Mouse (Mus musculus) small intestine, adult 2 months (tissue): ENCODE data around the gene Retsat. TPM values are rescaled to one million over a fixed set of nuclear protein-coding genes. Genes with fewer than 3 reads are reported as not detected.

ENCODE experiments used
- H3K27ac ChIP-seq: fragments of 200-500 bp; 2 replicates; pipeline ENCODE4 v1.5.1; 2012; ENCODE audit warnings: low read depth, low read length, control low read depth, inconsistent platforms; ENCODE audit not compliant: insufficient read depth
- H3K27me3 ChIP-seq: fragments of 200-500 bp; 2 replicates; pipeline ENCODE4 v1.6.1; 2012; ENCODE audit warnings: mild to moderate bottlenecking, moderate library complexity, low read length, inconsistent platforms; ENCODE audit not compliant: control insufficient read depth, insufficient read depth
- H3K36me3 ChIP-seq: fragments of 200-500 bp; 2 replicates; pipeline ENCODE4 v1.6.1; 2012; ENCODE audit warnings: mild to moderate bottlenecking, low read length, control low read depth, inconsistent platforms; ENCODE audit not compliant: control insufficient read depth, insufficient read depth
- H3K4me1 ChIP-seq: fragments of 200-500 bp; 2 replicates; pipeline ENCODE4 v1.6.1; 2012; ENCODE audit warnings: low read length, inconsistent platforms, mixed read lengths; ENCODE audit not compliant: control insufficient read depth, insufficient read depth, insufficient read length
- H3K4me3 ChIP-seq: fragments of 200-500 bp; 2 replicates; pipeline ENCODE4 v1.5.1; 2012; ENCODE audit warnings: low read depth, mild to moderate bottlenecking, control low read depth, inconsistent platforms, low read length, moderate library complexity
- CTCF ChIP-seq: fragments of 200-500 bp; IDR thresholded peaks from 2 replicates; pipeline ENCODE4 v1.5.1; 2012; ENCODE audit warnings: low read depth, mild to moderate bottlenecking, control low read depth, inconsistent platforms, low read length, moderate library complexity, mixed read lengths; ENCODE audit not compliant: insufficient replicate concordance, insufficient read length; ENCODE audit errors: extremely low read depth
- POLR2A ChIP-seq: fragments of 200-500 bp; IDR thresholded peaks from 2 replicates; pipeline ENCODE4 v1.6.1; 2012; ENCODE audit warnings: low read depth, mild to moderate bottlenecking, control low read depth, inconsistent platforms, low read length, moderate library complexity
- WGBS: fragments of 180-500 bp; shearing (Covaris S2); methylation state at CpG from one replicate; pipeline ENCODE4 v1.1.7; 2018; 5-methylcytosine and 5-hydroxymethylcytosine counted together
- polyA plus RNA-seq: library from polyadenylated mRNA; depleted of rRNA; stranded (reverse); fragments of >200 nt; gene quantifications from 2 replicates; pipeline ENCODE4 v1.2.3, GENCODE M21; 2012

The Retsat gene
- polyA plus RNA-seq, 1 experiment = 70.7 TPM

DNA sequence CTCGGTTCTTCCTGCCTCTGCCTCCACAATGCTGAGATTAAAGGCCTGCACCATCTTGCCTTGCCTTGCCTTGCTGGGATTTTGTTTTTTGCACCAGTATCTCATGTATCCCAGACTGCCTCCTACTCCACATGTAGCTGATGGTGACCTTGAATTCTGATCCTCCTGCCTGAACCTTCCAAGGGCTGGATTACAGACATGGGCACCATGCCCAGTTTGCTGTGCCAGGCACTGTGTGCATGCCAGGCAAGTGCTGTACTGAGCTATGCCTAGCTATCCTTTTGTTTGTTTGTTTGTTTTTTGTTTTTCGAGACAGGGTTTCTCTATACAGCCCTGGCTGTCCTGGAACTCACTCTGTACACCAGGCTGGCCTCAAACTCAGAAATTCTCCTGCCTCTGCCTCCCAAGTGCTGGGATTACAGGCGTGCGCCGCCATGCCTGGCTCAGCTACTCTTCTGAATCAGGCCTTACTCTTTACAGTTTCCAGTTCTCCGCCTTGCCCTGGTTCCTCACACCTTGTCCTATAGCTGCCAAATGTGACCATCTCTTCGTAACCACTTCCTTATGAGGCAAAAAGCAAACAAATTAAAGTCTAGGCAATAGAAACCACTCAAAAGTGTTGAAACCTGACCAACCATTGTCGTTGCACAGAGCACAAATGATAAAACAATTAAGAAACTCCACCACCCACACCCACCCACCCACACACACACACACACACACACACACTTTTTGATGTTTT is 25.6 kb downstream of the Retsat start:
- H3K4me1 ChIP-seq = peaks cover 13% of the 10 kb centered on the region
- TF ChIP-seq POLR2A (no peak), CTCF (no peak)
- no peak overlapping the region for H3K4me3 ChIP-seq
- H3K27ac ChIP-seq = peak overlapping the region; percentile 54
- 43% methylated on average over 8 of the region's 8 CpGs for WGBS
- H3K27me3 ChIP-seq = no peaks in the 10 kb centered on the region
- no peaks in the 10 kb centered on the region for H3K36me3 ChIP-seq

DNA sequence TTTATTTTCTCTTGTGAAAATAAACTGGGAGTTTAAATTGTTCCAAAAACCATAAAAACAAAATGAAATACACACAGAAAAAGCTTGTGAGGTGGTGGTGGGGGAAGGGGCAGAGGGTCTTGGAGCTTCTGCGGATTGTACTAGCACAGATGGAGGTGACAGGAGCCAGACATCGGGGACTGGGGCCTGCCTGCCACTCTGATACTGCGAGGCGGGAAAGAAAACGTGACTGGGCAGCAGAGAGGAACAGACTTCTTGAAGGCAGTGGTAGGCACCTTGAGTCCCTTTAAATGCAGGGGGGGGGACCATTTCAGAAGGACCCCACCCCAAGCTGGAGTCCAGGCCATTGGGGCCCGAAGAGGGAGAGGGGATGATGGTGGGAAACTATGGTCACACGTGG is 28.1 kb downstream of the Retsat start:
- Histone ChIP-seq H3K27ac (no peak overlapping the region), H3K27me3 (no peaks in the 10 kb centered on the region), H3K4me1 (peaks cover 17% of the 10 kb centered on the region; the same call in 1 of the 2 replicates), H3K36me3 (no peaks in the 10 kb centered on the region), H3K4me3 (no peak overlapping the region)
- 76% methylated on average over 7 of the region's 7 CpGs for WGBS
- TF ChIP-seq CTCF (no peak), POLR2A (no peak)

DNA sequence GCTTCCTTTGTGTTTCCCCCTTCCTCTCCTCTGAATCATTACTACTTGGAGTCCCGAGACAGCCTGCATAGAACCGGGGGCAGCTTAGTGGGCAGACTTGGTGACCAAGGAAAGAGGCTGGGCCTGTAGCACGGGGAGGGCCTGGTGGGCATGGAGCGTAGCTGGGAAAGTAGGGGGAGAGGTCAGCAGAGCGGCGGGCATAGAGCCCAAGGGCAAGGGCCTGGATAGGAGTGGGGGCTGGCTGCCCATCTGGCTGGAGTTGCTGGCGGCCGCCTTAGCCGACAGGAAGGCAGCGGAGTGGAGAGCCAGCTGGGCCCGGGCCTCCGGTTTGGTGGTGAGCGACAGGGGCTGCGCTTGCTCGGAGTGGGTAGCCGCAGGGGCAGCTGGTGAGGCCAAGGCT is 29.0 kb downstream of the Retsat start:
- H3K27me3 ChIP-seq = no peaks in the 10 kb centered on the region
- H3K27ac ChIP-seq = no peak overlapping the region
- H3K4me1 ChIP-seq = peaks cover 17% of the 10 kb centered on the region; the same call in 1 of the 2 replicates
- H3K4me3 ChIP-seq = no peak overlapping the region
- no peaks in the 10 kb centered on the region for H3K36me3 ChIP-seq
- 94% methylated on average over 16 of the region's 16 CpGs for WGBS
- TF ChIP-seq CTCF (no peak), POLR2A (no peak)

DNA sequence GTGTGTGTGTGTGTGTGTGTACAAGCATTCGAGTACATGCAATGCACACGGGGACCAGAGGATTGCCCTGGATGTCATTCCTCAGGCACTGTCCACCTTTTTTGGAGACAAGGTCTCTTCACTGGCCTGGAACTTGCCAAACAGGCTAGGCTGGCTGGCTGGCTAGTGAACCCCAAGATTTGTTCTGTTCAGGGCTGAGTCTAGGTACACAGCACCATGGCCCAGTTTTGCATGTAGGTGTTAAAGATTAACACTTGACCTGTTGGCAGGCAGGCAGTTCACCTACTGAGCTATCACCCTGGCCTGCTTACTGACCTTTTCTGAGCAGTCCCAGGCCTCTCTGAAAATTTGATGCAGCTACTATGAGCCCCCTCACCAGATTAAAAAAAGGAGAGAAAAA is 32.1 kb downstream of the Retsat start:
- WGBS = 52% methylated on average over 2 of the region's 2 CpGs
- H3K27me3 ChIP-seq = no peaks in the 10 kb centered on the region
- H3K4me1 ChIP-seq = peaks cover 14% of the 10 kb centered on the region; the same call in 1 of the 2 replicates
- TF ChIP-seq POLR2A = no peak
- TF ChIP-seq CTCF = no peak
- no peak overlapping the region for H3K27ac ChIP-seq
- no peak overlapping the region for H3K4me3 ChIP-seq
- no peaks in the 10 kb centered on the region for H3K36me3 ChIP-seq

DNA sequence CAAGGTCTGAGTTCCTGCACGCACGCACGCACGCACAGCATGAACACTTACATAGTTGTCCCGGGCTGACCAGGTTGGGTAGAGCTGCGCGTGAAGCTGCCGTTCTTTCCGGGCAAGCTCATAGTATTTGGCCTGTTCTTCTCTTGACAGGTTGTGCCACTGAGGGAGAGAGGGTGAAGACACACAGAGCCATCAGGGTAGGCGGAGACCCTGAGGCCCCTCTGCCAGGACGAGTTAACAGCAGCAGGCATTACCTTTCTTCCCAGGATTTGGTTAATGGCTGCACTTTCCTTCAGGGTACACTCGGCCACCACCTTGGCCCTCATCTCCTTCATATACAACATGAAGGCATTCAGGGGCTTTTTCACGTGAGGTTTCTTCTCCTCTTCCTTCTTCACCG is 32.7 kb downstream of the Retsat start:
- Histone ChIP-seq H3K36me3 (no peaks in the 10 kb centered on the region), H3K27me3 (no peaks in the 10 kb centered on the region), H3K4me1 (peaks cover 14% of the 10 kb centered on the region; the same call in 1 of the 2 replicates), H3K27ac (no peak overlapping the region), H3K4me3 (no peak overlapping the region)
- WGBS = 87% methylated on average over 14 of the region's 14 CpGs
- TF ChIP-seq POLR2A (no peak), CTCF (no peak)

DNA sequence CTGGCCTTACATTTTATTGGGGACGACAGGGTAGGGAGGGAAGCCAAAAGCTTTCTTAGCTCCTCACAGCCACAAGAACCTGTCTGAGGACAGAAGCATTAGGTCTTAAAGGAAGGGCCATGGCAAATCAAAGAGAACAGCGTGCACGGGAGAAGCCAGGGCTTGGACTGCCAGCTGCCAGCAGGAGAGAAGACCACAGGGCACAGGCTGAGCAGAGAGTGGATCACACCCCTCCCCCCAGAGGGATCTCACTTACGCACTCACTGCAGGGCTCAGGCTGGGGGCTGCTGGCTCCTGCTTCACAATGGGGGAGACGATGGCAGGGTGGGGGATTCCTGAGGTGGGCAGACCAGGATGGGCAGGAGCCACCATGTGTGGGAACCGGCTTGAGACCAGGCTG is 33.4 kb downstream of the Retsat start:
- Histone ChIP-seq H3K27ac (no peak overlapping the region), H3K27me3 (no peaks in the 10 kb centered on the region), H3K4me3 (no peak overlapping the region), H3K4me1 (peaks cover 18% of the 10 kb centered on the region), H3K36me3 (no peaks in the 10 kb centered on the region)
- TF ChIP-seq POLR2A = no peak
- TF ChIP-seq CTCF = no peak
- WGBS = 85% methylated on average over 6 of the region's 6 CpGs

DNA sequence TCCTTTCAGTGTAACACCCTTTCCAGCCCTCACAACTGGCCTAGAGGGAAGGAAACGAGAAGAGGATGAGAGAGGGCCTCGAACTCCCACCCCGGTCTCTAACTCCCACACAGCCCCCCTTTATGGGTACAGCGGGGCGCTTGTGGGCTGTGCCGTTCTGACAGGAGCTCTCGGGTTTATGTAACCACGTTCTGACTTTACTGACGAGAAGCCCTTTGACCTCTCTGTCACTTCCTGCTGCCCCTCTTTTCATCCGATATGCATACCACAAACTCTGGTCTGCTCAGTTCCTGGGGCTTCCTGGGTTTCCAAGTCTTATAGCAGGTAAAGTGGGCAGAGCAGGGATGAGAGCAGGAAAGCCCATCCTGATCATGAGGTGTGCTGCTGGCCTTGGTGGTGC is 36.0 kb downstream of the Retsat start:
- no peak for TF ChIP-seq POLR2A
- TF ChIP-seq CTCF = no peak
- H3K4me1 ChIP-seq = peaks cover 13% of the 10 kb centered on the region
- H3K36me3 ChIP-seq = no peaks in the 10 kb centered on the region
- no peak overlapping the region for H3K4me3 ChIP-seq
- 67% methylated on average over 10 of the region's 10 CpGs for WGBS
- H3K27ac ChIP-seq = no peak overlapping the region
- no peaks in the 10 kb centered on the region for H3K27me3 ChIP-seq
